Mouse (Mus musculus) lung, adult 10 weeks (tissue): ENCODE results near the gene Gm10198. TPM values are rescaled to one million over a fixed set of nuclear protein-coding genes. Genes with fewer than 3 reads are reported as not detected.

ENCODE experiments used
- polyA plus RNA-seq: library from polyadenylated mRNA; stranded (reverse); fragments of 350-450 nt; fragmentation: Illumina TruSeq; extraction: RNeasy Lipid Tissue Mini Kit (QIAGEN cat#74804); gene quantifications from one replicate; pipeline ENCODE4 v1.2.3, GENCODE M21; 2014; ENCODE audit warnings: low read depth, low replicate concordance; ENCODE audit not compliant: insufficient read depth

The Gm10198 gene
- not detected for polyA plus RNA-seq

GRCm38 (mm10) chr13:111592485-111592884, at the start of gene Gm10198:
Gene Gm10198 (plus strand): TSS chr13:111592785.

Other genes starting within 250 kb of the Gm10198 start
- 49.4 TPM for gene Gpbp1, start 102.7 kb upstream of the Gm10198 start, polyA plus RNA-seq
- not detected for gene Gm49496, start 42.8 kb upstream of the Gm10198 start, polyA plus RNA-seq
- 4.8 TPM for gene Mier3, start 88.2 kb downstream of the Gm10198 start, polyA plus RNA-seq
- gene Map3k1, start 216.2 kb downstream of the Gm10198 start, polyA plus RNA-seq, result 6.3 TPM